Mouse (Mus musculus) sigmoid colon, adult 10 weeks (tissue): ENCODE measurements around the gene Olfr1157. TPM values are rescaled to one million over a fixed set of nuclear protein-coding genes. Genes with fewer than 3 reads are reported as not detected.

Experiments used
- polyA plus RNA-seq: library from polyadenylated mRNA; stranded (reverse); fragments of 350-450 nt; fragmentation: Illumina TruSeq; extraction: RNeasy Lipid Tissue Mini Kit (QIAGEN cat#74804); gene quantifications from one replicate; pipeline ENCODE4 v1.2.3, GENCODE M21; 2014; ENCODE audit warnings: low read depth, low replicate concordance

Olfr1157 gene
- polyA plus RNA-seq, result not detected

GRCm38 (mm10) chr2:87968199-87968598 is at the start of gene Olfr1157:
TSS of gene Olfr1157 (minus strand) at chr2:87968299.

GRCm38 (mm10) chr2:88007515-88008318 is 39.6 kb upstream of the Olfr1157 start, which contains the start of gene Olfr1160:
TSS of gene Olfr1160 (minus strand) at chr2:88008268.

GRCm38 (mm10) chr2:87989813-87990212 is 21.7 kb upstream of the Olfr1157 start, which contains the start of gene Olfr1158:
TSS of gene Olfr1158 (plus strand) at chr2:87990113.

GRCm38 (mm10) chr2:87974563-87974962 is 6.5 kb upstream of the Olfr1157 start, which contains the start of gene Olfr74:
TSS of gene Olfr74 (minus strand) at chr2:87974663.

GRCm38 (mm10) chr2:87953000-87953399 is 15.1 kb downstream of the Olfr1157 start, which contains the start of gene Olfr1156:
TSS of gene Olfr1156 (minus strand) at chr2:87953100.

GRCm38 (mm10) chr2:87945037-87945436 is 23.1 kb downstream of the Olfr1157 start, which contains the start of gene Olfr1155:
TSS of gene Olfr1155 (minus strand) at chr2:87945137.

Other genes starting within 250 kb of the Olfr1157 start
- gene Olfr1138, start 228.3 kb downstream of the Olfr1157 start, polyA plus RNA-seq, result not detected
- not detected for gene Olfr1140, start 224.5 kb downstream of the Olfr1157 start, polyA plus RNA-seq
- not detected for gene Olfr1141, start 214.3 kb downstream of the Olfr1157 start, polyA plus RNA-seq
- not detected for gene Olfr152, start 188.8 kb downstream of the Olfr1157 start, polyA plus RNA-seq
- gene Olfr1143, start 167.7 kb downstream of the Olfr1157 start, polyA plus RNA-seq, result not detected
- gene Olfr1145, start 158.5 kb downstream of the Olfr1157 start, polyA plus RNA-seq, result not detected
- gene Olfr1148, start 137.8 kb downstream of the Olfr1157 start, polyA plus RNA-seq, result not detected
- not detected for gene Olfr1150-ps1, start 124.3 kb downstream of the Olfr1157 start, polyA plus RNA-seq
- gene Olfr1151, start 112.4 kb downstream of the Olfr1157 start, polyA plus RNA-seq, result not detected
- gene Olfr1152, start 101.8 kb downstream of the Olfr1157 start, polyA plus RNA-seq, result not detected
- not detected for gene Olfr1153, start 73.3 kb downstream of the Olfr1157 start, polyA plus RNA-seq
- not detected for gene Olfr1154, start 63.1 kb downstream of the Olfr1157 start, polyA plus RNA-seq
- gene Olfr1155, start 23.2 kb downstream of the Olfr1157 start, polyA plus RNA-seq, result not detected
- not detected for gene Olfr1156, start 15.2 kb downstream of the Olfr1157 start, polyA plus RNA-seq
- gene Olfr74, start 6.4 kb upstream of the Olfr1157 start, polyA plus RNA-seq, result not detected
- not detected for gene Olfr1158, start 21.8 kb upstream of the Olfr1157 start, polyA plus RNA-seq
- gene Olfr1160, start 40.0 kb upstream of the Olfr1157 start, polyA plus RNA-seq, result not detected
- not detected for gene Olfr1161, start 54.5 kb upstream of the Olfr1157 start, polyA plus RNA-seq
- not detected for gene Olfr73, start 69.4 kb upstream of the Olfr1157 start, polyA plus RNA-seq
- not detected for gene Olfr1162, start 82.8 kb upstream of the Olfr1157 start, polyA plus RNA-seq
- gene Olfr1163, start 103.5 kb upstream of the Olfr1157 start, polyA plus RNA-seq, result not detected
- not detected for gene Olfr1164, start 125.7 kb upstream of the Olfr1157 start, polyA plus RNA-seq
- not detected for gene Olfr1166, start 160.0 kb upstream of the Olfr1157 start, polyA plus RNA-seq
- gene Olfr1167, start 186.9 kb upstream of the Olfr1157 start, polyA plus RNA-seq, result not detected
- not detected for gene Olfr1168, start 213.6 kb upstream of the Olfr1157 start, polyA plus RNA-seq